Mouse (Mus musculus) intestine, embryonic 16.5 days (tissue): ENCODE results near the gene Olfr49. TPM values are rescaled to one million over a fixed set of nuclear protein-coding genes. Genes with fewer than 3 reads are reported as not detected.
A peak's percentile ranks its signal among the peaks of the same experiment; 100 is the strongest.

ENCODE experiments used
- ATAC-seq: fragments of 200-750 bp; cut with Nextera tagmentation; 2 replicates; pipeline ENCODE4 v1.8.0; 2017; ENCODE audit warnings: moderate TSS enrichment, moderate library complexity
- H3K27ac ChIP-seq: fragments of 300-500 bp; sonication (generic); 2 replicates; pipeline ENCODE4 v1.5.1; 2014; ENCODE audit warnings: mild to moderate bottlenecking, low read length
- H3K27me3 ChIP-seq: fragments of 300-500 bp; sonication (generic); replicated peaks from 2 replicates; pipeline ENCODE4 v1.6.1; 2014; ENCODE audit warnings: low read length, control low read depth, mixed read lengths; ENCODE audit not compliant: control insufficient read depth, insufficient read depth
- H3K36me3 ChIP-seq: fragments of 300-500 bp; sonication (generic); 2 replicates; pipeline ENCODE4 v1.6.1; 2014; ENCODE audit warnings: low read length, control low read depth; ENCODE audit not compliant: control insufficient read depth, insufficient read depth
- H3K4me1 ChIP-seq: fragments of 300-500 bp; sonication (generic); 2 replicates; pipeline ENCODE4 v1.6.1; 2014; ENCODE audit warnings: low read length, control low read depth, mixed read lengths; ENCODE audit not compliant: control insufficient read depth, insufficient read depth
- H3K4me2 ChIP-seq: fragments of 300-500 bp; sonication (generic); 2 replicates; pipeline ENCODE4 v1.6.1; 2014; ENCODE audit warnings: low read depth, low read length, control low read depth
- H3K4me3 ChIP-seq: fragments of 300-500 bp; sonication (generic); 2 replicates; pipeline ENCODE4 v1.5.1; 2014; ENCODE audit warnings: mild to moderate bottlenecking, low read length
- H3K9ac ChIP-seq: fragments of 300-500 bp; sonication (generic); 2 replicates; pipeline ENCODE4 v1.6.1; 2014; ENCODE audit warnings: low read depth, low read length
- H3K9me3 ChIP-seq: fragments of 300-500 bp; sonication (generic); 2 replicates; pipeline ENCODE4 v1.6.1; 2016; ENCODE audit warnings: low read length, control low read depth; ENCODE audit not compliant: control insufficient read depth
- WGBS: fragments of 180-500 bp; shearing (Covaris S2); extraction: QIAGEN DNeasy Blood & Tissue Kit; methylation state at CpG from one replicate; pipeline ENCODE4 v1.1.7; 2014; 5-methylcytosine and 5-hydroxymethylcytosine counted together
- polyA plus RNA-seq: library from polyadenylated mRNA; unstranded; fragments of >200 nt; fragmentation: Nextera tagmentation; extraction: Ambion mirVana; gene quantifications from 2 replicates; pipeline ENCODE4 v1.2.1, GENCODE M21; 2015

Olfr49 gene
- polyA plus RNA-seq, 1 experiment from 2014 or later, result not detected

- H3K4me1 ChIP-seq, result peaks cover 42% of the 10 kb centered on the region
- peak within 1 kb of the TSS; percentile 95 for H3K27ac ChIP-seq
- H3K36me3 ChIP-seq, result no peaks in the 10 kb centered on the region
- peak; percentile 99 for ATAC-seq
- H3K9ac ChIP-seq, result peak within 1 kb of the TSS; percentile 84
- no peaks in the 10 kb centered on the region for H3K9me3 ChIP-seq
- H3K4me3 ChIP-seq, result peak within 1 kb of the TSS; percentile 88
- under 1% methylated on average over 39 of the region's 39 CpGs for WGBS
- H3K27me3 ChIP-seq, result no peaks in the 10 kb centered on the region
- H3K4me2 ChIP-seq, result peak within 1 kb of the TSS; percentile 76
These were observed 30.9 kb downstream of the Olfr49 start, which contains the start of the genes Dad1 and Abhd4 for GRCm38 (mm10) chr14:54253741-54254291. Gene Dad1 (minus strand): TSS chr14:54254104. Gene Abhd4 (plus strand): TSS chr14:54254188.

DNA sequence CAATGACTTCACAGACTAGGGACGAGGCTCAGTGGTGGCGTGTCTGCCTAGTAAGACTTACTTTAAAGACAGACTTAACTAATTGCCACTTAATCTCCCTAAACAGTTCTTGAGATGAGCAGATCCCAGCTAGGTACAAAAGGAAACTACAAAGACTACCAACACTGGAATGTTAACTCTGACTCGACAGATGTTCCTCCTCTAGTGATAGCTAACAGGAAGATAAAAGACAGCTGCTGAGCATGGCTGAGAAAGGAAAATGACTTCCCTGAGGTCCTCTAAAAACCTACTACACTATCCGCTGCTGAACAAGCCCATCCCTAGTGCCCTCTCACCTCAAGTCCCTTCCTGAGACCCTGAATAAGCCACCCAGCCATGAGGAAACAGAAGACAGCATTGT, 34.6 kb downstream of the Olfr49 start:
- WGBS, result 42% methylated on average over 4 of the region's 4 CpGs
- Histone ChIP-seq H3K27me3 (no peaks in the 10 kb centered on the region), H3K36me3 (no peaks in the 10 kb centered on the region), H3K9ac (0 out of 2 replicates have a peak overlapping the region, but pooled peaks have one; percentile 9), H3K9me3 (no peaks in the 10 kb centered on the region), H3K4me1 (peaks cover 39% of the 10 kb centered on the region), H3K4me3 (no peak overlapping the region), H3K27ac (peak overlapping the region; percentile 30; the same call in 1 of the 2 replicates), H3K4me2 (no peak overlapping the region)
- ATAC-seq, result no peak

GRCm38 (mm10) chr14:54249326-54249725, 35.4 kb downstream of the Olfr49 start:
- WGBS, result 50% methylated on average over 9 of the region's 9 CpGs
- Histone ChIP-seq H3K4me2 (no peak overlapping the region), H3K9ac (no peak overlapping the region), H3K4me3 (no peak overlapping the region), H3K27me3 (no peaks in the 10 kb centered on the region), H3K9me3 (no peaks in the 10 kb centered on the region), H3K4me1 (peaks cover 39% of the 10 kb centered on the region), H3K36me3 (no peaks in the 10 kb centered on the region), H3K27ac (no peak overlapping the region)
- ATAC-seq, result no peak

GRCm38 (mm10) chr14:54246232-54246631, 38.5 kb downstream of the Olfr49 start:
- 82% methylated on average over 3 of the region's 3 CpGs for WGBS
- Histone ChIP-seq H3K27ac (no peak overlapping the region), H3K9me3 (0 out of 2 replicates have a peak, but pooled peaks cover 3% of the 10 kb centered on the region), H3K27me3 (no peaks in the 10 kb centered on the region), H3K4me1 (peaks cover 28% of the 10 kb centered on the region), H3K9ac (no peak overlapping the region), H3K36me3 (peaks cover 14% of the 10 kb centered on the region), H3K4me3 (no peak overlapping the region), H3K4me2 (no peak overlapping the region)
- ATAC-seq, result no peak

GRCm38 (mm10) chr14:54244183-54244582, 40.6 kb downstream of the Olfr49 start:
- ATAC-seq, result peak; percentile 72
- 40% methylated on average over 3 of the region's 3 CpGs for WGBS

GRCm38 (mm10) chr14:54240542-54240941, 44.2 kb downstream of the Olfr49 start:
- WGBS, result 85% methylated on average over 5 of the region's 5 CpGs
- Histone ChIP-seq H3K4me1 (peaks cover 3% of the 10 kb centered on the region; the same call in 1 of the 2 replicates), H3K36me3 (peaks cover 17% of the 10 kb centered on the region), H3K9me3 (0 out of 2 replicates have a peak, but pooled peaks cover 3% of the 10 kb centered on the region), H3K27ac (no peak overlapping the region), H3K4me2 (no peak overlapping the region), H3K27me3 (no peaks in the 10 kb centered on the region), H3K4me3 (no peak overlapping the region), H3K9ac (no peak overlapping the region)
- ATAC-seq, result no peak

More at GRCm38 (mm10) chr14:54244183-54244582, 40.6 kb downstream of the Olfr49 start:
- Histone ChIP-seq H3K27me3 (no peaks in the 10 kb centered on the region), H3K4me2 (no peak overlapping the region), H3K4me3 (no peak overlapping the region), H3K36me3 (peaks cover 15% of the 10 kb centered on the region), H3K27ac (no peak overlapping the region; the same call in 1 of the 2 replicates), H3K4me1 (peaks cover 10% of the 10 kb centered on the region), H3K9me3 (0 out of 2 replicates have a peak, but pooled peaks cover 3% of the 10 kb centered on the region), H3K9ac (no peak overlapping the region)

GRCm38 (mm10) chr14:54239002-54239736, 45.6 kb downstream of the Olfr49 start:
- no peak overlapping the region for H3K4me3 ChIP-seq
- peaks cover 17% of the 10 kb centered on the region for H3K36me3 ChIP-seq
- WGBS, result 14% methylated on average over 7 of the region's 7 CpGs

DNA sequence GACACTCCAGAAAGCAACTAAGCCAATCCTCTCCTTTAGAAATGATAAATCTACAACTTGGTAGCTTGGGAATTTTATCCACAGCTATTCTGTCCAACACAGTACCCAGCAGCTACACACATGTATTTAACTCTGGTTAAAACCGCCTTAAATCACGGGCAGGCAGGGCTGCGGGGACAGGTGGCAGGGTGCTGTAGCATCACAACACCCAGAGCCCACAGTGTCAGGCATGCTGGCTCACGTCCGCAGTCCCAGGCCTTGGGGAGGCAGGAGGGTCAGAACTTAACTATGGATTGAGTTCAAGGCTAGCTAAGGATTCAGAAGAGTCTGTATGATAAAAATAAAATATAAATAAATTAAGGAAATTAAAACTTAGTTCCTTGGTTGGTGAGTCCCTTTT, 47.9 kb downstream of the Olfr49 start:
- H3K9me3 ChIP-seq, result 0 out of 2 replicates have a peak, but pooled peaks cover 2% of the 10 kb centered on the region
- no peak overlapping the region for H3K4me3 ChIP-seq
- H3K36me3 ChIP-seq, result peaks cover 9% of the 10 kb centered on the region; the same call in 1 of the 2 replicates
- H3K4me2 ChIP-seq, result no peak overlapping the region
- no peaks in the 10 kb centered on the region for H3K27me3 ChIP-seq
- H3K27ac ChIP-seq, result no peak overlapping the region
- ATAC-seq, result no peak
- H3K9ac ChIP-seq, result no peak overlapping the region
- WGBS, result 89% methylated on average over 5 of the region's 5 CpGs
- peaks cover 19% of the 10 kb centered on the region for H3K4me1 ChIP-seq

More at GRCm38 (mm10) chr14:54239002-54239736, 45.6 kb downstream of the Olfr49 start:
- ATAC-seq, result peak; percentile 50; the same call in 1 of the 2 replicates
- no peak overlapping the region for H3K4me2 ChIP-seq
- H3K27ac ChIP-seq, result no peak overlapping the region
- no peaks in the 10 kb centered on the region for H3K27me3 ChIP-seq
- H3K9me3 ChIP-seq, result 0 out of 2 replicates have a peak, but pooled peaks cover 3% of the 10 kb centered on the region
- H3K4me1 ChIP-seq, result peaks cover 6% of the 10 kb centered on the region
- H3K9ac ChIP-seq, result no peak overlapping the region

DNA sequence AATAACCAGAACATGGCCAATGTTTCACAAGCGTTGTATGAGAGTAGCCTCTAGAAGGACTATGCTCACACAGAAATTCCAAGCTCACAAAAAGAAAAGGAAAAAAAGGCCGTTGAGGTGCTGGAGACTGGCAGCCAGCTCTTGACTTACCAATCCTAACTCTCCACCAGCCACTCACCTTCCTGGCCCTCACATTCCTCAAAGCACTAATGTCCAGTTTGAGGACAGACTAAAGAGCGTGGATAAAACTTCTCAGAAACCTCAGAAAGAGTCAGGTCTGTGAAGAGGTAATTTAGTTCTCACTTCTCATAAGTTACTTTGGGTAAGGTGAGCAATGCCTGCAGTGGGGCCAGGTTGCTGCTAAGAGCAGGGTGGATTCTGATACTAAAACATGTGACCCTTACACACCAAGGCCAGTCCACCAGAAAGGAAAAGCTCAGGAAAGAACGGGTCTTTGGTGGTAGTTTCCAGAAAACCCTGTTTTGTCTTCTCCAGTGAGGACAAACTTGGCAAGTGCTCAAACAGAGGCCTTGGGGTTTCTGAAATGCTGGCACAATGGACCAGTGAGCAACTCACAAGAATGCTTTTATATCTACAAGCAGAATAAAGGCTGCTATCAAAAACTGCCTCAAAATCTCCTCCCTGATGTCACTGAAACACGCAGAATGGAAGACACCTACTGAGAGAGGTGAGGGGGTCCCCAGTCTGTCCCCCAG, 48.8 kb downstream of the Olfr49 start:
- H3K4me2 ChIP-seq, result no peak overlapping the region
- H3K9me3 ChIP-seq, result no peaks in the 10 kb centered on the region
- H3K27ac ChIP-seq, result no peak overlapping the region
- H3K9ac ChIP-seq, result no peak overlapping the region
- peaks cover 24% of the 10 kb centered on the region for H3K4me1 ChIP-seq
- WGBS, result 81% methylated on average over 5 of the region's 5 CpGs
- H3K4me3 ChIP-seq, result no peak overlapping the region
- no peak for ATAC-seq
- H3K27me3 ChIP-seq, result no peaks in the 10 kb centered on the region
- H3K36me3 ChIP-seq, result peaks cover 2% of the 10 kb centered on the region; the same call in 1 of the 2 replicates
